Mouse (Mus musculus) E14TG2a.4 (cell line): Measurements from ENCODE around the gene H2-Eb2.

Experiments used
- CTCF ChIP-seq: conservative IDR thresholded peaks from 2 replicates; pipeline ENCODE4 v1.5.1; 2014; ENCODE audit warnings: low read length
- NANOG ChIP-seq: IDR thresholded peaks from 2 replicates; pipeline ENCODE4 v1.6.1; 2014; ENCODE audit warnings: borderline replicate concordance, low read length, mixed read lengths

- no peak for TF ChIP-seq CTCF
- no peak for TF ChIP-seq NANOG
Observed at GRCm38 (mm10) chr17:34300071-34300470, 25.4 kb upstream of the H2-Eb2 start.
